Mouse (Mus musculus) stomach, postnatal 0 days (tissue): ENCODE results near the gene Rhcg. TPM values are rescaled to one million over a fixed set of nuclear protein-coding genes. Genes with fewer than 3 reads are reported as not detected.

ENCODE experiments used
- ATAC-seq: fragments of 200-750 bp; cut with Nextera tagmentation; 2 replicates; pipeline ENCODE4 v1.8.0; 2017; ENCODE audit not compliant: low FRiP score, low TSS enrichment
- DNase-seq: peaks from one replicate; pipeline ENCODE4 v3.0.0-alpha.2; 2016; ENCODE audit warnings: low spot score
- H3K27ac ChIP-seq: fragments of 300-500 bp; sonication (generic); replicated peaks from 2 replicates; pipeline ENCODE4 v1.5.1; 2014; ENCODE audit warnings: mild to moderate bottlenecking, control low read depth
- H3K27me3 ChIP-seq: fragments of 300-500 bp; sonication (generic); 2 replicates; pipeline ENCODE4 v1.6.1; 2014; ENCODE audit warnings: low read length; ENCODE audit not compliant: control insufficient read depth, insufficient read depth
- H3K36me3 ChIP-seq: fragments of 300-500 bp; sonication (generic); 2 replicates; pipeline ENCODE4 v1.6.1; 2014; ENCODE audit warnings: low read length, mixed read lengths; ENCODE audit not compliant: control insufficient read depth, insufficient read depth
- H3K4me1 ChIP-seq: fragments of 300-500 bp; sonication (generic); replicated peaks from 2 replicates; pipeline ENCODE4 v1.6.1; 2014; ENCODE audit warnings: antibody characterized with exemption; ENCODE audit not compliant: control insufficient read depth, insufficient read depth
- H3K4me2 ChIP-seq: fragments of 300-500 bp; sonication (generic); replicated peaks from 2 replicates; pipeline ENCODE4 v1.6.1; 2014; ENCODE audit warnings: low read depth, mild to moderate bottlenecking, control low read depth, moderate library complexity
- H3K4me3 ChIP-seq: fragments of 300-500 bp; sonication (generic); 2 replicates; pipeline ENCODE4 v1.5.1; 2014; ENCODE audit warnings: low read depth, low read length, control low read depth
- H3K9ac ChIP-seq: fragments of 300-500 bp; sonication (generic); 2 replicates; pipeline ENCODE4 v1.6.1; 2014; ENCODE audit warnings: mild to moderate bottlenecking, low read length, control low read depth, mixed read lengths
- H3K9me3 ChIP-seq: fragments of 300-500 bp; sonication (generic); 2 replicates; pipeline ENCODE4 v1.6.1; 2016; ENCODE audit warnings: low read length; ENCODE audit not compliant: control insufficient read depth
- CTCF ChIP-seq: IDR thresholded peaks from 2 replicates; pipeline ENCODE4 v1.5.1; 2016; ENCODE audit warnings: antibody characterized with exemption, low read depth, mild to moderate bottlenecking, moderate library complexity
- EP300 ChIP-seq: optimal IDR thresholded peaks from 2 replicates; pipeline ENCODE3; 2016; ENCODE audit warnings: antibody characterized with exemption
- WGBS: fragments of 180-500 bp; shearing (Covaris S2); extraction: QIAGEN DNeasy Blood & Tissue Kit; methylation state at CpG from one replicate; pipeline ENCODE4 v1.1.7; 2014; 5-methylcytosine and 5-hydroxymethylcytosine counted together
- polyA plus RNA-seq: library from polyadenylated mRNA; unstranded; fragments of >200 nt; fragmentation: Nextera tagmentation; extraction: Ambion mirVana; gene quantifications from 2 replicates; pipeline ENCODE4 v1.2.1, GENCODE M21; 2015

Rhcg gene
- polyA plus RNA-seq, 1 experiment from 2014 or later = 0.08 TPM

- no peaks in the 10 kb centered on the region for H3K36me3 ChIP-seq
- no peak for ATAC-seq
- no peak for DNase-seq
- TF ChIP-seq EP300 (no peak), CTCF (no peak)
- H3K27me3 ChIP-seq = peaks cover 25% of the 10 kb centered on the region
- H3K9ac ChIP-seq = no peak overlapping the region
- no peak overlapping the region for H3K4me3 ChIP-seq
- H3K4me2 ChIP-seq = no peak overlapping the region
- H3K9me3 ChIP-seq = no peaks in the 10 kb centered on the region
- H3K4me1 ChIP-seq = no peaks in the 10 kb centered on the region
- 3% methylated on average over 37 of the region's 37 CpGs for WGBS
- H3K27ac ChIP-seq = no peak overlapping the region
Observed at GRCm38 (mm10) chr7:79544281-79545065, 73.0 kb downstream of the Rhcg start.

Other genes with a start within 250 kb of the Rhcg start
- gene Rlbp1, start 230.6 kb downstream of the Rhcg start, polyA plus RNA-seq = 0.16 and 0.28 TPM in 2 replicates
- 1.4 and 1.8 TPM in 2 replicates for gene Fanci, start 225.7 kb downstream of the Rhcg start, polyA plus RNA-seq
- 13.9 and 18.5 TPM in 2 replicates for gene Polg, start 151.3 kb downstream of the Rhcg start, polyA plus RNA-seq
- gene Ticrr, start 42.5 kb upstream of the Rhcg start, polyA plus RNA-seq = 1.4 and 1.6 TPM in 2 replicates
- 1.1 and 1.2 TPM in 2 replicates for gene Kif7, start 98.1 kb upstream of the Rhcg start, polyA plus RNA-seq
- gene Plin1, start 115.2 kb upstream of the Rhcg start, polyA plus RNA-seq = 0.07 TPM in 1 of 2 replicates, not detected in the other
- 10.3 and 11.5 TPM in 2 replicates for gene Pex11a, start 125.5 kb upstream of the Rhcg start, polyA plus RNA-seq
- gene Wdr93, start 125.5 kb upstream of the Rhcg start, polyA plus RNA-seq = 0.04 TPM in 1 of 2 replicates, not detected in the other
- gene Mesp1, start 176.1 kb upstream of the Rhcg start, polyA plus RNA-seq = not detected in 2 replicates
- 1.5 and 2.5 TPM in 2 replicates for gene Mesp2, start 193.1 kb upstream of the Rhcg start, polyA plus RNA-seq
- gene Anpep, start 243.4 kb upstream of the Rhcg start, polyA plus RNA-seq = 31.4 and 36.8 TPM in 2 replicates